Mouse (Mus musculus) retina, adult 2 months (tissue): ENCODE measurements around the gene Gm9964.
"Not testable (repeated sequence)": the region's sequence is repeated elsewhere in the genome, so short reads cannot be mapped to it uniquely, and the experiment has no call there.

Experiments used
- DNase-seq: peaks from one replicate; pipeline ENCODE4 v3.0.0-alpha.2; 2012; ENCODE audit warnings: low read depth, low spot score

Gm9964 gene

GRCm38 (mm10) chr11:79296856-79297491 lies at the start of gene Gm9964:
Gene Gm9964, minus strand, starts transcription at chr11:79296906.
- DNase-seq = no peak

DNA sequence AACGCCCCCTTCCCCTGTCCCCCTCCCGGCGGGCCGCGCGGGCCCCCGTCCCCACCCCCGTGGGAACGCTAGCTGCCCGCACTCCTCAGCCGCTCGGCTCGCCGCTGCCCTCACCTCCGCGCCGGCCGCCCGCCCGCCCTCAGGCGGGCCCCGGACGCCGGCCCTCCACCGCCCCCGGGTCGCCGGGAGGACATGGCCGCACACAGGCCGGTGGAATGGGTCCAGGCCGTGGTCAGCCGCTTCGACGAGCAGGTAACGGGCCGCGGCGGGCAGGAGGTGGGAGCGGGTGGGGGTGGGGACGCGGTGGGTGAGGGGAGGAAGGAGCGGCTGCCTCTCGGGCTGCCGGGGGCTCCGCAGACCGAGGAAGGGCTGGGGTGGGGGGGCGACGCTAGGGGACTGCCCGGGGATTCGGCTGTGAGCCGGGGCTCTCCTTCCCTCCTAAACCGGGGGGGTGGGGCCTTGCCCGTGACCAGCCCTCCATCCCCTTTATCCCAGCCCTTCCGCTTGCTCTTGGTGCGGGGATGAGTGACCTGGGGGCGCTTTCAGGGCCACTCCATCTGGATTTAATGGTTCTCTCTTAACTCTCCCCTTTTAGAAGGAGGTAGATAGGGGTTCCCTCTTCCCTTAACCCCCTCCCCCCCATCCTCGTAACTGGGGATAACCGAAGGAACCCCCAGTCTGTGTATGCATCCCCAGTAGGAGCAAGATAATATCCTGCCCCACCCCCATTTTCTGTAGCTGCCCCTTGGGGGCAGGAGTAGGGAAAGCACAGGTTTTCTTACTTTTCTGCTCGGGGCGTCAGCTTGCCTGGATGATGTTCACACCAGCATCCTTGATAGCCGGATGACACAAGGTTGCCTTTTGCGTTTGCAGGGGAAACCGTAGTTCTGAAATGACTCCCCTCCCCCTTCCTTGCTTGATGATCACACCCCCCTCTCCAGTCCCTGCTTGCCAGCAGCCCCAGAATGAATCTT lies 43.4 kb upstream of the Gm9964 start:
- DNase-seq = no peak

- DNase-seq = peak; percentile 91
Observed at GRCm38 (mm10) chr11:79339234-79339807, 42.6 kb upstream of the Gm9964 start, which contains the start of gene Nf1. Gene Nf1, plus strand, starts transcription at chr11:79339693.

GRCm38 (mm10) chr11:79338621-79339020 lies 41.9 kb upstream of the Gm9964 start:
- no peak for DNase-seq

- no peak for DNase-seq
Observed at GRCm38 (mm10) chr11:79336722-79337267, 40.1 kb upstream of the Gm9964 start.

DNA sequence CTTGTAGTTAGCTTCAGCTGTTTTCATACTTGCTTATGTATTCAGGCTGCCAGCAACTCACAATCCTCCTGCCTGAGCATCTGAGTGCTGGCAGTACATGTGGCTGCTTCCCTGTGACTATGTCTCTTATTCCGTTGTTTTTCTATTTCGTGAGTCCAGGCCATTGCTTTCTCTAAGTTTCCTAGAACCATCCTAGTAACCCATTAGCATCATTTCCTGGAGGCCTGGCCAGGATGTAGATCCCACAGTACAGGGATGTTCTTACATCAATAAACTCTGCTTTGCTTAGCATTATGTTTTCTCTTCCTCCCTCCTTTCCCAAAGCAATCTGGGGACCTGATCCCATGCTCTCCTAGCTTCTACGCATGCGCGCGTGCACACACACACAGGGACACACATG lies 38.4 kb upstream of the Gm9964 start:
- no peak for DNase-seq

DNA sequence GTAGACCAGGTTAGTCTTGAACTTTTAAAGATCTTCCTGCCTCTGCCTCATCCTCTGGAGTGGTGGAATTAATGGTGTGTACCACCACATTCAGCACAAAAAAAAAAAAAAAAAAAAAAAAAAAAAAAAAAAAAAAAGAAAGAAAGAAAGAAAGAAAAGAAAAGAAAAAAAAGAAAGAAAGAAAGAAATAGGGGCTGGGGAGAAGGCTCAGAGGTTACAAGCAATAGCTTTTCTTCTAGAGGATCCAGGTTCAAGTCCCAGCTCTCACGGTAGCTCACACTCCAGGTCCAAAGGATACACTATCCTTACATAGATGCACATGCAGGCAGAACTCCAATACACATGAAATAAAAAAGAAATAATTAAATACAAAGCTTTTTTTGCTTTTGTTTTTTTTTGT lies 32.9 kb upstream of the Gm9964 start:
- DNase-seq = no peak

- no peak for DNase-seq
Observed at GRCm38 (mm10) chr11:79328060-79328459, 31.4 kb upstream of the Gm9964 start.

DNA sequence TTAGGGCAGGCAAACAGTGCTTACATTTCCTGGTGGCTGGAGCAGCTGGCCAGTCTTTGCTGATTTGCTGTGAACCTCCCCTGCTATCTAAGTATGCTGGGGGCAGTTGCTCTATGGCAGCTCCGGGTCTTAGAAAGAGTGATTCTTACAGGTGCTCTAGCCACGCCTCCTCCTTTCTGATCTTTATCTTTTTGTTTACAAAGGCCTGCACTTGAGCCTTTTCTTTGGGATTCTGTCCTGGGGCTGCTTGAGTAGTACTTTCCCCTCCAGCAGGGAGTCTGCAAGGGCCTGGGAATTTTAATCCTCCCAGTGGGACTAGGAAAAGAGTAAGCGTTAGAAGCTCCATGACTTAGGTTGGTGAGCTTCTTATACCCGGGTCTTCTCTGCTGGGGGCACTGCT lies 30.4 kb upstream of the Gm9964 start:
- no peak for DNase-seq

GRCm38 (mm10) chr11:79325663-79326062 lies 29.0 kb upstream of the Gm9964 start:
- DNase-seq = no peak

DNA sequence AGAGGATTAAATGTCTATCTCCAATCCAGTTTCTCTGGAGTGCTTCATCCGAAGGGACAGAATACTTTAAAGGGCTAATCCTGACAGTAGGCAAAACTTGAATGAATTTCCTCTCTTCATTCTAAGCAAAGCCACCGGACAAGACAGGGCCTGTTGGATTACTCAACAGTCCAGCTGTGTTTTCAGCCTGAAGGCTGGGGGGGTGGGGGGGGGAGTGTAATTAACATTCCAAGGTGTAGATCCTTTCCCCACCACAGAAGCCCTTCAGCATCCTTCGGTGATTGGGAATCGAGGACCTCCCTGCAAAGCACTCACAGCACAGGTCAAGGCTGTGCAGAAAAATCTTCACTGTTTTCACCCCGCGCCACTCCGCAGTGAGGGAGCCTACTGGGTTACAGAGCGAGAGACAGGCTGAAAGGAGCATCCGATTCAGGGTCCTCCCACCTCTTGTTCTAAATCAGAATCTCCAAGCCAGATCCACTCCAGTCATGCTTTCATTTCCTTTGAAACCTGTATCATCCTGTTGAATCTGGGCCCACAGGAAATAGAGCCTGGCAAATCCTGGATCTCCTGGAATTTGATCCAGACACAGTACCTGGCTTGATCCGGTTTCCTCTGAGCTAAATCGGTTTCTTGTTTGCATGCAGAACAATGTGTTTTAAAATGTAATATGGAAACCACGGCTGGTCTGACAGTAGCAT lies 27.4 kb upstream of the Gm9964 start:
- no peak for DNase-seq

GRCm38 (mm10) chr11:79319807-79320206 lies 23.1 kb upstream of the Gm9964 start:
- DNase-seq = no peak

GRCm38 (mm10) chr11:79316807-79317345 lies 20.2 kb upstream of the Gm9964 start:
- no peak for DNase-seq

DNA sequence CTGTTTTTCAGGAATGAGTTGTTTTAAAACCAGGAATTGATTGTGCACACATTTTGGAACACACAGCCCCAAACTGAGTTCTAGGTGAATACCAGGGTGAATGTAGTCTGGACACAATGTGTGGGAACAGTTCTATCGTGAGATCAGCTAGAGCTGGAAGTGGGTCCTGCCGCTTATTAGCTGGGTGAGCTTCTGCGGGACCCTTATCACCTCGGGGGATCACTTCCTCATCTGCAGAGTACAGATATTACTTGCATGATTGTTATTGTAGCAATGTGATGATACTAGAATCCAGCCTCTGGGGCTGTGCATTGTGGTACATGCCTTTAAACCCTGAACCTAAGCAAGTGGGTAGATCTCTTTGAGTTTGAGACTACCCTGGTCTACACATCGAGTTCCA lies 13.8 kb upstream of the Gm9964 start:
- no peak for DNase-seq

DNA sequence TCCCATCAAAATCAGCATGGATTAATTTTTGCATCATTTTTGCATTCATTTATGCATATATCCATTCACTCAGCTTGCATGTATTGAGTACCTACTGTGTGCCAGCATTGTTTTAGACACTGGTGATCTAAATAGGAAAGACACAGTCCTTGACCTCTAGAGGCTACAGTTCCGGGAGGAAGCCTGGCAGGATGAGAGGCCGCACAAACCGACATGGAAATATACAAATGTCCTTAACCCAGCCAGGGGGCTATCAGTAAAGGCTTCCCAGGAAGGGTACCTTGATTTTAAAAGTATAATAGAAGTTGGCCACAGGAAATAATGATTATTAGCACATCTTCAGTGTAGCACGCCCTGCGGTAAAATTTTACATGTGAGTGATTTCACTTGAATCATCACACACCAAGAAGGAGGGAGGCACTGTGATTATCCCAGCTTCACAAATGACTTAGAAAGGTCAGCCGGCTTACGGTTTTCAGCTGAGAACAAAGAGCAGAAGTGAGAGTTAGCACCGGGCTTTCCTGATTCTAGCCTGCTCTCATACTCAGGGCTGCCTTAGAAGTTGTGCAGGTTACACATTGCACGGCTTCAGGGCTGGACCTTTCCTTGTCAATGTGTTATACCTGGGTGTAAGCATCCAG lies 11.0 kb upstream of the Gm9964 start:
- no peak for DNase-seq

GRCm38 (mm10) chr11:79306996-79307395 lies 10.3 kb upstream of the Gm9964 start:
- no peak for DNase-seq

- DNase-seq = no peak
Observed at GRCm38 (mm10) chr11:79306510-79306909, 9.8 kb upstream of the Gm9964 start.

- DNase-seq = no peak
Observed at GRCm38 (mm10) chr11:79305697-79306340, 9.1 kb upstream of the Gm9964 start.

DNA sequence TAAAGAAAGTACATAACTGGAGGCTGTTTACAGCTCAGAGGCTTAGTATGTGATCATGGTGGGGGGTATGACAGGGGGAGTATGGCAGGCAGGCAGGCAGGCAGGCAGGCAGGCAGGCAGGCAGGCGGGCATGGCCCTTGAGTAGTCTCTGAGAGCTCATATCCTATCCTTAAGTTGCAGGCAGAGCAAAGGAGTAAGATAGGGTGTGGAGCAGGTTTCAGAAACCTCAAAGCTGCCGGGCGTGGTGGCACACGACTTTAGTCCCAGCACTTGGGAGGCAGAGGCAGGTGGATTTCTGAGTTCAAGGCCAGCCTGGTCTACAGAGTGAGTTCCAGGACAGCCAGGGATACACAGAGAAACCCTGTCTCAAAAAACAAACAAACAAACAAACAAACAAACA lies 7.5 kb upstream of the Gm9964 start:
- not testable (repeated sequence) for DNase-seq

GRCm38 (mm10) chr11:79303109-79303508 lies 6.4 kb upstream of the Gm9964 start:
- no peak for DNase-seq
